Mouse (Mus musculus) midbrain, embryonic 11.5 days (tissue): ENCODE data around the gene Slco3a1. TPM values are rescaled to one million over a fixed set of nuclear protein-coding genes. Genes with fewer than 3 reads are reported as not detected.

Experiments
- ATAC-seq: fragments of 200-750 bp; cut with Nextera tagmentation; 2 replicates; pipeline ENCODE4 v1.8.0; 2017; ENCODE audit warnings: moderate TSS enrichment, moderate library complexity; ENCODE audit not compliant: low FRiP score
- DNase-seq: peaks from one replicate; pipeline ENCODE4 v3.0.0; 2015; ENCODE audit warnings: low spot score; ENCODE audit errors: missing footprints
- H3K27ac ChIP-seq: fragments of 300-500 bp; sonication (generic); 2 replicates; pipeline ENCODE4 v1.5.1; 2014; ENCODE audit warnings: low read depth, low read length
- H3K27me3 ChIP-seq: fragments of 300-500 bp; sonication (generic); 2 replicates; pipeline ENCODE4 v1.6.1; 2014; ENCODE audit warnings: mild to moderate bottlenecking, low read length, moderate library complexity, mixed read lengths; ENCODE audit not compliant: control insufficient read depth, insufficient read depth
- H3K36me3 ChIP-seq: fragments of 300-500 bp; sonication (generic); 2 replicates; pipeline ENCODE4 v1.6.1; 2014; ENCODE audit warnings: mild to moderate bottlenecking, low read length, moderate library complexity, mixed read lengths; ENCODE audit not compliant: control insufficient read depth, insufficient read depth
- H3K4me1 ChIP-seq: fragments of 300-500 bp; sonication (generic); 2 replicates; pipeline ENCODE4 v1.6.1; 2014; ENCODE audit warnings: low read length; ENCODE audit not compliant: control insufficient read depth, insufficient read depth
- H3K4me2 ChIP-seq: fragments of 300-500 bp; sonication (generic); 2 replicates; pipeline ENCODE4 v1.6.1; 2014; ENCODE audit warnings: mild to moderate bottlenecking, moderate library complexity
- H3K4me3 ChIP-seq: fragments of 300-500 bp; sonication (generic); 2 replicates; pipeline ENCODE4 v1.5.1; 2014; ENCODE audit warnings: low read depth, low read length
- H3K9ac ChIP-seq: fragments of 300-500 bp; sonication (generic); 2 replicates; pipeline ENCODE4 v1.6.1; 2014; ENCODE audit warnings: low read length
- H3K9me3 ChIP-seq: fragments of 300-500 bp; sonication (generic); 2 replicates; pipeline ENCODE4 v1.6.1; 2016; ENCODE audit warnings: low read length; ENCODE audit not compliant: control insufficient read depth
- WGBS: fragments of 180-500 bp; shearing (Covaris S2); extraction: QIAGEN DNeasy Blood & Tissue Kit; methylation state at CpG from one replicate; pipeline ENCODE4 v1.1.7; 2014; 5-methylcytosine and 5-hydroxymethylcytosine counted together
- polyA plus RNA-seq: library from polyadenylated mRNA; unstranded; fragments of >200 nt; fragmentation: Nextera tagmentation; extraction: Ambion mirVana; gene quantifications from 2 replicates; pipeline ENCODE4 v1.2.1, GENCODE M21; 2014

Gene Slco3a1
- polyA plus RNA-seq, 1 experiment from 2014 or later: 7.8 TPM

DNA sequence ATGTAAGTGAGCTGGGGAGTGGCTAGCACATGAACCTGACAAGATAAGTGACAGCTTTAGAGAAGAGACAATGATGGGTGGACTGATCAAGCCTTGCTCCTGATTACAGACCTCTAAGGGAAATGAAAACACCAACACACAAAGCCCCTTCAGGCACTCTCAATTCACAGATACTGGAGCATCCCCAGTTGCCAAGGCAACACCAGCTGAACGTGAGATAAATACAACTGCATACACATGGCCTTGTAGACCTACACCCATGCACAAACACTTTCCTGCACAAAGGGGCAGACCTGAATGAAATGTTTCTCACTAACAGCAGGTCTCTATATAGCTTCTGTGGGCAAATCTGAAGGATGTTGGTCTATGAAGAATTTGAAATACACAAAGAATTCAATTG lies 117.0 kb downstream of the Slco3a1 start:
- Histone ChIP-seq H3K36me3 (no peaks in the 10 kb centered on the region), H3K4me3 (no peak overlapping the region), H3K27ac (no peak overlapping the region), H3K9me3 (no peaks in the 10 kb centered on the region), H3K4me2 (no peak overlapping the region), H3K27me3 (no peaks in the 10 kb centered on the region), H3K4me1 (no peaks in the 10 kb centered on the region), H3K9ac (no peak overlapping the region)
- DNase-seq: peak; percentile 81
- ATAC-seq: no peak
- 36% methylated on average over 1 of the region's 1 CpGs for WGBS

DNA sequence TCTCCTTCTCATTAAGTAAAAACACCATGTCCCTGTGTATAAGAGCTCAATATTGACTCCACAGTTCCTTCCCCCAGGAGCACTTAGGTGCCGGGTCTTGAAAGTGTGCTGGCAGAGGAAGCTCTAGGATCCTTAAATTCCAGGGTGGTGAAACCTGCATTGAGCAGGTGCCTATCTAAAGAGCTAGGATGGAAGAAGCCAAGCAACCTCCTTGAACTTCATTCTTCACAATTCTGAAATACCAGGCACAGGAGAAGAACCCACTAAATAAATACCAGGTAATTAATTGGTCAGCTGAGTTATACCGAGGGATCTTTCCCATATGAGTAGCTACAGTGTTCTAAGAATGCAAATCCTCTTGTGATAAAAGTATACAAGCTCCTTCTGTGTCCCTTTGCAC lies 117.9 kb downstream of the Slco3a1 start:
- no peak overlapping the region for H3K9ac ChIP-seq
- no peak overlapping the region for H3K27ac ChIP-seq
- no peaks in the 10 kb centered on the region for H3K27me3 ChIP-seq
- ATAC-seq: no peak
- H3K4me1 ChIP-seq: no peaks in the 10 kb centered on the region
- WGBS: 91% methylated on average over 2 of the region's 2 CpGs
- H3K4me3 ChIP-seq: no peak overlapping the region
- no peaks in the 10 kb centered on the region for H3K9me3 ChIP-seq
- H3K36me3 ChIP-seq: no peaks in the 10 kb centered on the region
- peak; percentile 59 for DNase-seq
- H3K4me2 ChIP-seq: no peak overlapping the region

DNA sequence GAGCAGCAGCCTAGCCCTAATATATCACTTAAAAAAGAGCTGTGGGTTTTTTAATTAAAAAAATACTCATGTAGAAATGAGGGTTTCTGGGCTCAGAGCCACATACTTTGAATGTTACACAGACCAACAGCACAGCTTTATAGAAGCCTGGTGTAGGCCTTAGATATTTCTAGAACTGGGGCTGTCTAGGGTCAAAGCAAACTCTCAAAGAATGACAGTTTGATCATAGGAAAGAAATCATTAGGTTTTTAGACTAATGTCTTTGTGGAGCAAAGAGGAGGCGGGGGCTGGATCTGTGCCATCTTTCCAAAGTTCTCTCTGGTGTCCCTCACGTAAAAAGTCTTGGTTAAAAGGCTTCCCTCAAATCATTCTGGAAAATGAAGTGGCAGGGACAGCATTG lies 121.6 kb downstream of the Slco3a1 start:
- no peaks in the 10 kb centered on the region for H3K27me3 ChIP-seq
- no peak overlapping the region for H3K27ac ChIP-seq
- H3K4me2 ChIP-seq: no peak overlapping the region
- 92% methylated on average over 2 of the region's 2 CpGs for WGBS
- no peaks in the 10 kb centered on the region for H3K4me1 ChIP-seq
- H3K9me3 ChIP-seq: no peaks in the 10 kb centered on the region
- DNase-seq (no peak), ATAC-seq (no peak)
- H3K4me3 ChIP-seq: no peak overlapping the region
- no peaks in the 10 kb centered on the region for H3K36me3 ChIP-seq
- no peak overlapping the region for H3K9ac ChIP-seq

DNA sequence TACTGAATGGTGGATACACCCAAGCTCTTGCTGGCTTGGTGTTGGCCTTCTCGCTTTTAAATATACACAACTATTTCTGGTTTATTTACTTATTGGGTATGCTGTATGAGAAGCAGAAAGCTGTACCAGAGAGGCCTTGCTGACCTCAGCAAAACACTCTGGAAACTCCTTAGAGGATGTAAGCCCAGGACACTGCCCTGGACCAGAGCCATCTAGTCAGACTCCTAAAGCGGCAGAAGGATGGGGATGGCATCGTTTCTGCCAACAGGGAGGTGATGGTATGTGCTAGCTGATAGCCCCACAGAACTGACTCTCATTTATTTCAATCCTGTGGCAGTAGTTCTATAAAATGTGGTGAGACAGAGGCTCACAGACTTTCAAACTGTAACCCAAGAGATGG lies 125.3 kb downstream of the Slco3a1 start:
- DNase-seq (no peak), ATAC-seq (no peak)
- Histone ChIP-seq H3K9me3 (no peaks in the 10 kb centered on the region), H3K4me3 (no peak overlapping the region), H3K27ac (no peak overlapping the region), H3K4me1 (no peaks in the 10 kb centered on the region), H3K9ac (no peak overlapping the region), H3K27me3 (no peaks in the 10 kb centered on the region), H3K4me2 (no peak overlapping the region), H3K36me3 (no peaks in the 10 kb centered on the region)
- WGBS: 95% methylated on average over 3 of the region's 3 CpGs

- Histone ChIP-seq H3K27me3 (no peaks in the 10 kb centered on the region), H3K4me3 (no peak overlapping the region), H3K36me3 (no peaks in the 10 kb centered on the region), H3K9me3 (no peaks in the 10 kb centered on the region), H3K9ac (no peak overlapping the region), H3K27ac (no peak overlapping the region), H3K4me1 (no peaks in the 10 kb centered on the region), H3K4me2 (no peak overlapping the region)
- DNase-seq: no peak
- WGBS: 82% methylated on average over 1 of the region's 1 CpGs
- ATAC-seq: no peak
Measured at GRCm38 (mm10) chr7:74427135-74427534, 127.4 kb downstream of the Slco3a1 start.

GRCm38 (mm10) chr7:74425941-74426340 lies 128.6 kb downstream of the Slco3a1 start:
- 92% methylated on average over 1 of the region's 1 CpGs for WGBS
- no peaks in the 10 kb centered on the region for H3K27me3 ChIP-seq
- H3K27ac ChIP-seq: no peak overlapping the region
- no peak overlapping the region for H3K4me2 ChIP-seq
- no peaks in the 10 kb centered on the region for H3K4me1 ChIP-seq
- ATAC-seq (no peak), DNase-seq (no peak)
- no peak overlapping the region for H3K4me3 ChIP-seq
- H3K9me3 ChIP-seq: no peaks in the 10 kb centered on the region
- H3K36me3 ChIP-seq: no peaks in the 10 kb centered on the region
- H3K9ac ChIP-seq: no peak overlapping the region

GRCm38 (mm10) chr7:74423928-74424850 lies 130.4 kb downstream of the Slco3a1 start:
- Histone ChIP-seq H3K27me3 (no peaks in the 10 kb centered on the region), H3K36me3 (no peaks in the 10 kb centered on the region), H3K27ac (no peak overlapping the region), H3K4me1 (no peaks in the 10 kb centered on the region), H3K9ac (no peak overlapping the region), H3K9me3 (no peaks in the 10 kb centered on the region), H3K4me2 (no peak overlapping the region), H3K4me3 (no peak overlapping the region)
- ATAC-seq (no peak), DNase-seq (peak; percentile 73)
- 73% methylated on average over 9 of the region's 9 CpGs for WGBS

DNA sequence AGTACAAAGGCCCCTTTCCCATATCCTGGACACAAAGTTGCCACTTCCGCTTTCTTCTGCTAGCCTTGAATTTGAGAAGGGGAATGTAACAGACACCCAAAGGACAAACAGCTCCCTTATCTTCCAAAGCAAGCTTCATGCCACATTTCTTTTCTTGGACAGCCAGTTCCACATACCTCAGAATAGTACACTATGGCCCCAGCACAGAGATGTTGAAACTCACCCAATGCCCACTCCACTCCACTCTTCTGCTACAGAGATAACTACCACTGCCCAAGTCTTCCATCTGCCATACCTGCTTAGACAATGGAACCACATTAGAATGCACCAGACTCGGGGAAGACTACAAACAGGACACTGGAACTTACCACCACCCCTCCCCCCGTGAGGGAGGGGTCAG lies 131.3 kb downstream of the Slco3a1 start:
- DNase-seq (no peak), ATAC-seq (no peak)
- no peak overlapping the region for H3K27ac ChIP-seq
- no peaks in the 10 kb centered on the region for H3K36me3 ChIP-seq
- H3K4me1 ChIP-seq: no peaks in the 10 kb centered on the region
- H3K4me2 ChIP-seq: no peak overlapping the region
- no peaks in the 10 kb centered on the region for H3K9me3 ChIP-seq
- no peak overlapping the region for H3K9ac ChIP-seq
- H3K4me3 ChIP-seq: no peak overlapping the region
- H3K27me3 ChIP-seq: no peaks in the 10 kb centered on the region
- whole genome bisulfite sequencing: 80% methylated on average over 3 of the region's 3 CpGs

DNA sequence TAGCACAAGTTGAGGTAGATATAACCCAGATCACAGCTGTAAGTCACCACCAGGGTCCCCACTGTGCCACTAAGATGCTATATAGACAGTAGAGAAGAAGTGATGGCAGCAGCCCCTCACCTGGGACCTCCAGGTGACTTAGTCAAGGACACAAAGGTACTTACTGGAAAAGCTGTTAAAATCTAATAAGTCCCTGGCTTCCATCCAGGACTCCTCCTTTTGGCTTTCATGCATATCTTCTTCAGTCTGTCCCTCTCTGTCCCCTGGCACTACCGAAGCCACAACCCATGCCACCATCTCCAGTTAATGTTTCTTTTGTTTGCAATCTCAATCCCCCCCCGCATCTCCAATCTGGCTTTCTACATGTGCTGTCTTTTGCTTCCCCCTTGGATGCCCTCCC lies 131.8 kb downstream of the Slco3a1 start:
- H3K9me3 ChIP-seq: no peaks in the 10 kb centered on the region
- H3K27me3 ChIP-seq: no peaks in the 10 kb centered on the region
- 79% methylated on average over 2 of the region's 2 CpGs for WGBS
- no peak overlapping the region for H3K4me2 ChIP-seq
- DNase-seq (no peak), ATAC-seq (no peak)
- no peaks in the 10 kb centered on the region for H3K4me1 ChIP-seq
- no peak overlapping the region for H3K4me3 ChIP-seq
- no peak overlapping the region for H3K9ac ChIP-seq
- H3K36me3 ChIP-seq: no peaks in the 10 kb centered on the region
- no peak overlapping the region for H3K27ac ChIP-seq
